Mouse (Mus musculus): Measurements from ENCODE around the gene Krtap4-8.

GRCm38 (mm10) chr11:99793367-99793766 is 12.9 kb upstream of the Krtap4-8 start, which contains the start of gene Gm11596:
- TF ChIP-seq POLR2A (IDR thresholded peaks at IDR 0.05; ENCODE audit: insufficient read length, low read depth) (no peak), TCF3 (IDR thresholded peaks at IDR 0.05; ENCODE audit: insufficient read length, low read depth) (no peak), SRF (IDR thresholded peaks at IDR 0.05; ENCODE audit: control insufficient read depth, insufficient read length, low read depth) (no peak), MYOG (IDR thresholded peaks at IDR 0.05; ENCODE audit: control insufficient read depth in 1 of 3, insufficient read depth in 1 of 3, insufficient read length in 2 of 3, low read depth in 2 of 3) (no peak), TCF12 (IDR thresholded peaks at IDR 0.05; ENCODE audit: insufficient read depth, poor library complexity, severe bottlenecking) (no peak), MAX (IDR thresholded peaks at IDR 0.05; ENCODE audit: low read depth) (no peak), MYOD1 (IDR thresholded peaks at IDR 0.05; ENCODE audit: control insufficient read depth in 1 of 3, insufficient read length in 2 of 3, low read depth in 2 of 3) (no peak), POLR2AphosphoS2 (IDR thresholded peaks at IDR 0.05; ENCODE audit: insufficient read length, low read depth) (no peak), CEBPB (IDR thresholded peaks at IDR 0.05; ENCODE audit: insufficient read depth, poor library complexity, severe bottlenecking) (no peak), E2F4 (IDR thresholded peaks at IDR 0.05; ENCODE audit: insufficient read depth) (no peak), REST (IDR thresholded peaks at IDR 0.05; ENCODE audit: insufficient read depth, insufficient read length) (no peak)
